Comparison of ENCODE assay signal across 8 mouse cellular contexts in genomic region chr2:27771936-27772335, GRCm38 (mm10).
DNase-seq lines count a peak whose midpoint lies in the region; ATAC-seq lines count a peak whose summit lies in the region.

No protein-coding gene starts in this region.

- ATAC-seq in CD4-positive, CD25-positive, alpha-beta regulatory T cell, adult 4 months, result no peak
- no peak for ATAC-seq in hindbrain, embryonic 14.5 days (ENCODE audit: low FRiP score)
- ATAC-seq in midbrain, embryonic 14.5 days (ENCODE audit: low FRiP score, low TSS enrichment), result no peak

- H3K4me2 ChIP-seq in hindbrain, embryonic 14.5 days (replicated peaks), result no peak overlapping the region
- H3K4me2 ChIP-seq in midbrain, embryonic 14.5 days (ENCODE audit: low read length), result no peak overlapping the region

- no peaks in the 10 kb centered on the region for H3K27me3 ChIP-seq in hindbrain, embryonic 14.5 days (ENCODE audit: control insufficient read depth, insufficient read depth, low read length)
- no peaks in the 10 kb centered on the region for H3K27me3 ChIP-seq in midbrain, embryonic 14.5 days (ENCODE audit: control insufficient read depth, insufficient read depth, low read length)

- intact Hi-C loops in left cerebral cortex, postnatal 10 days (cut with DNase I), result loop anchor here (2.0 to 5.0 kb wide), 4 partner anchors 115 to 649 kb away; partner anchors contain the start of gene Col5a1

- H3K27ac ChIP-seq in hindbrain, embryonic 14.5 days, result no peak overlapping the region
- H3K27ac ChIP-seq in midbrain, embryonic 14.5 days (replicated peaks; ENCODE audit: low read depth, low read length), result no peak overlapping the region

- H3K4me1 ChIP-seq in hindbrain, embryonic 14.5 days (replicated peaks; ENCODE audit: control insufficient read depth, insufficient read depth, low read length), result 0 out of 2 replicates have a peak, but pooled peaks cover 3% of the 10 kb centered on the region
- no peaks in the 10 kb centered on the region for H3K4me1 ChIP-seq in midbrain, embryonic 14.5 days (ENCODE audit: control insufficient read depth, insufficient read depth, low read length)

- WGBS in hindbrain, embryonic 14.5 days, result 29% methylated on average over 7 of the region's 7 CpGs
- WGBS in midbrain, embryonic 14.5 days, result 27% methylated on average over 7 of the region's 7 CpGs

- no peaks in the 10 kb centered on the region for H3K36me3 ChIP-seq in hindbrain, embryonic 14.5 days (replicated peaks; ENCODE audit: control insufficient read depth, insufficient read depth)
- H3K36me3 ChIP-seq in midbrain, embryonic 14.5 days (ENCODE audit: control insufficient read depth, insufficient read depth, low read length), result no peaks in the 10 kb centered on the region

- no peaks in the 10 kb centered on the region for H3K9me3 ChIP-seq in hindbrain, embryonic 14.5 days (ENCODE audit: control insufficient read depth, low read length)
- H3K9me3 ChIP-seq in midbrain, embryonic 14.5 days (ENCODE audit: control insufficient read depth, low read length), result no peaks in the 10 kb centered on the region

- no peak overlapping the region for H3K9ac ChIP-seq in hindbrain, embryonic 14.5 days
- no peak overlapping the region for H3K9ac ChIP-seq in midbrain, embryonic 14.5 days (replicated peaks; ENCODE audit: low read length)

- H3K4me3 ChIP-seq in hindbrain, embryonic 14.5 days (replicated peaks; ENCODE audit: low read length), result no peak overlapping the region
- no peak overlapping the region for H3K4me3 ChIP-seq in midbrain, embryonic 14.5 days (replicated peaks; ENCODE audit: low read depth, low read length)

- DNase-seq in CD4-positive, CD25-positive, alpha-beta regulatory T cell, adult 2 months (ENCODE audit: low read depth, low spot score), result peak; percentile 64
- peak; percentile 53 for DNase-seq in c-Kit-positive CD71-positive TER-119-positive erythroid progenitor cells, embryonic 14.5 days (ENCODE audit: low spot score)
- peak; percentile 38 to 87 for DNase-seq in frontal cortex, adult 2 months (ENCODE audit: extremely low spot score in 1 of 2, low spot score in 1 of 2)
- peak; percentile 80 for DNase-seq in hindbrain, embryonic 14.5 days (ENCODE audit: low spot score)
- DNase-seq in left cerebral cortex, postnatal 10 days (ENCODE audit: extremely low spot score in 1 of 2, low spot score in 2 of 2), result peak; percentile 38 to 88
- peak; percentile 83 for DNase-seq in midbrain, embryonic 14.5 days
- peak; percentile 42 to 53 for DNase-seq in spleen, postnatal 14 days (ENCODE audit: low spot score in 2 of 2)
